Mouse (Mus musculus): ENCODE data around the gene Stac2. TPM values are rescaled to one million over a fixed set of nuclear protein-coding genes. Genes with fewer than 3 reads are reported as not detected.
A peak's percentile ranks its signal among the peaks of the same experiment; 100 is the strongest.

Gene Stac2
- polyA plus RNA-seq, 1 experiment, result 0.87 TPM

GRCm38 (mm10) chr11:97995564-97996288 is 57.5 kb downstream of the Stac2 start, which contains the start of gene Arl5c:
Gene Arl5c (minus strand): TSS chr11:97996181.
- Histone ChIP-seq H3K36me3 (ENCODE audit: control insufficient read depth, insufficient read depth, low read length) (no peaks in the 10 kb centered on the region), H3K27ac (ENCODE audit: insufficient read depth, low read depth, low read length) (peak within 1 kb of the TSS; percentile 61; the same call in 1 of the 2 replicates), H3K4me3 (ENCODE audit: low read depth, low read length) (peak within 1 kb of the TSS; percentile 59), H3K27me3 (ENCODE audit: control insufficient read depth, insufficient read depth, low read length) (no peaks in the 10 kb centered on the region; the same call in 1 of the 2 replicates), H3K4me1 (ENCODE audit: control insufficient read depth, insufficient read depth, insufficient read length, low read length) (peaks cover 5% of the 10 kb centered on the region; the same call in 1 of the 2 replicates)
- TF ChIP-seq POLR2A (IDR thresholded peaks at IDR 0.05; ENCODE audit: low read depth, low read length), result no peak
- TF ChIP-seq CTCF (IDR thresholded peaks at IDR 0.05; ENCODE audit: extremely low read depth, insufficient read length, insufficient replicate concordance, low read depth, low read length), result no peak
- 12% methylated on average over 26 of the region's 26 CpGs for WGBS

- TF ChIP-seq CTCF (IDR thresholded peaks at IDR 0.05; ENCODE audit: extremely low read depth, insufficient read length, insufficient replicate concordance, low read depth, low read length) (peak; percentile 82), POLR2A (IDR thresholded peaks at IDR 0.05; ENCODE audit: low read depth, low read length) (no peak)
- no peaks in the 10 kb centered on the region for H3K36me3 ChIP-seq (ENCODE audit: control insufficient read depth, insufficient read depth, low read length)
- peaks cover 5% of the 10 kb centered on the region; the same call in 1 of the 2 replicates for H3K4me1 ChIP-seq (ENCODE audit: control insufficient read depth, insufficient read depth, insufficient read length, low read length)
- no peak overlapping the region for H3K27ac ChIP-seq (ENCODE audit: insufficient read depth, low read depth, low read length)
- peak overlapping the region; percentile 59 for H3K4me3 ChIP-seq (ENCODE audit: low read depth, low read length)
- H3K27me3 ChIP-seq (ENCODE audit: control insufficient read depth, insufficient read depth, low read length), result no peaks in the 10 kb centered on the region; the same call in 1 of the 2 replicates
- 4% methylated on average over 13 of the region's 13 CpGs for whole genome bisulfite sequencing
Measured at GRCm38 (mm10) chr11:97994539-97995100, 58.6 kb downstream of the Stac2 start.

- Histone ChIP-seq H3K36me3 (ENCODE audit: control insufficient read depth, insufficient read depth, low read length) (no peaks in the 10 kb centered on the region), H3K4me3 (ENCODE audit: low read depth, low read length) (peak overlapping the region; percentile 85), H3K27ac (ENCODE audit: insufficient read depth, low read depth, low read length) (peak overlapping the region; percentile 86), H3K27me3 (ENCODE audit: control insufficient read depth, insufficient read depth, low read length) (peaks cover 12% of the 10 kb centered on the region), H3K4me1 (ENCODE audit: control insufficient read depth, insufficient read depth, insufficient read length, low read length) (no peaks in the 10 kb centered on the region)
- TF ChIP-seq POLR2A (IDR thresholded peaks at IDR 0.05; ENCODE audit: low read depth, low read length), result no peak
- peak; percentile 11; the same call in 1 of the 2 replicates for TF ChIP-seq CTCF (IDR thresholded peaks at IDR 0.05; ENCODE audit: extremely low read depth, insufficient read length, insufficient replicate concordance, low read depth, low read length)
- WGBS, result 0% methylated on average over 26 of the region's 26 CpGs
Measured at GRCm38 (mm10) chr11:97988530-97989096, 64.6 kb downstream of the Stac2 start.

- peak overlapping the region; percentile 85 for H3K4me3 ChIP-seq (ENCODE audit: low read depth, low read length)
- under 1% methylated on average over 42 of the region's 42 CpGs for WGBS
- peak; percentile 39; the same call in 1 of the 2 replicates for TF ChIP-seq POLR2A (IDR thresholded peaks at IDR 0.05; ENCODE audit: low read depth, low read length)
- peak; percentile 77 for TF ChIP-seq CTCF (IDR thresholded peaks at IDR 0.05; ENCODE audit: extremely low read depth, insufficient read length, insufficient replicate concordance, low read depth, low read length)
- no peaks in the 10 kb centered on the region for H3K4me1 ChIP-seq (ENCODE audit: control insufficient read depth, insufficient read depth, insufficient read length, low read length)
- H3K27ac ChIP-seq (ENCODE audit: insufficient read depth, low read depth, low read length), result peak overlapping the region; percentile 86
- no peaks in the 10 kb centered on the region for H3K36me3 ChIP-seq (ENCODE audit: control insufficient read depth, insufficient read depth, low read length)
- peaks cover 12% of the 10 kb centered on the region for H3K27me3 ChIP-seq (ENCODE audit: control insufficient read depth, insufficient read depth, low read length)
Measured at GRCm38 (mm10) chr11:97987551-97988526, 65.4 kb downstream of the Stac2 start.

GRCm38 (mm10) chr11:97986738-97987465 is 66.4 kb downstream of the Stac2 start:
- no peaks in the 10 kb centered on the region for H3K36me3 ChIP-seq (ENCODE audit: control insufficient read depth, insufficient read depth, low read length)
- no peak overlapping the region for H3K27ac ChIP-seq (ENCODE audit: insufficient read depth, low read depth, low read length)
- peak overlapping the region; percentile 77 for H3K4me3 ChIP-seq (ENCODE audit: low read depth, low read length)
- H3K27me3 ChIP-seq (ENCODE audit: control insufficient read depth, insufficient read depth, low read length), result peaks cover 12% of the 10 kb centered on the region
- 25% methylated on average over 17 of the region's 17 CpGs for WGBS
- H3K4me1 ChIP-seq (ENCODE audit: control insufficient read depth, insufficient read depth, insufficient read length, low read length), result no peaks in the 10 kb centered on the region
- TF ChIP-seq CTCF (IDR thresholded peaks at IDR 0.05; ENCODE audit: extremely low read depth, insufficient read length, insufficient replicate concordance, low read depth, low read length) (no peak), POLR2A (IDR thresholded peaks at IDR 0.05; ENCODE audit: low read depth, low read length) (no peak)

Other genes starting within 250 kb of the Stac2 start
- gene B230217C12Rik, start 212.7 kb downstream of the Stac2 start, polyA plus RNA-seq (2012; rRNA removed), result 0.43 and 0.44 TPM in 2 replicates
- not detected in 2 replicates for gene Fbxo47, start 169.3 kb downstream of the Stac2 start, polyA plus RNA-seq (2012; rRNA removed)
- 1.1 and 1.6 TPM in 2 replicates for gene Plxdc1, start 67.0 kb downstream of the Stac2 start, polyA plus RNA-seq (2012; rRNA removed)
- 0.55 and 1.1 TPM in 2 replicates for gene Arl5c, start 57.3 kb downstream of the Stac2 start, polyA plus RNA-seq (2012; rRNA removed)
- gene Cacnb1, start 30.4 kb downstream of the Stac2 start, polyA plus RNA-seq (2012; rRNA removed), result 3.2 and 5.7 TPM in 2 replicates
- gene Rpl19, start 26.8 kb downstream of the Stac2 start, polyA plus RNA-seq (2012; rRNA removed), result 393 and 501 TPM in 2 replicates
- 4.3 and 9.9 TPM in 2 replicates for gene Fbxl20, start 96.9 kb upstream of the Stac2 start, polyA plus RNA-seq (2012; rRNA removed)
- gene Med1, start 139.8 kb upstream of the Stac2 start, polyA plus RNA-seq (2012; rRNA removed), result 2.4 and 5.9 TPM in 2 replicates
- gene Cdk12, start 149.6 kb upstream of the Stac2 start, polyA plus RNA-seq (2012; rRNA removed), result 3.6 and 8.1 TPM in 2 replicates

Data from small intestine, adult 2 months (tissue).